In the genomic region with DNA sequence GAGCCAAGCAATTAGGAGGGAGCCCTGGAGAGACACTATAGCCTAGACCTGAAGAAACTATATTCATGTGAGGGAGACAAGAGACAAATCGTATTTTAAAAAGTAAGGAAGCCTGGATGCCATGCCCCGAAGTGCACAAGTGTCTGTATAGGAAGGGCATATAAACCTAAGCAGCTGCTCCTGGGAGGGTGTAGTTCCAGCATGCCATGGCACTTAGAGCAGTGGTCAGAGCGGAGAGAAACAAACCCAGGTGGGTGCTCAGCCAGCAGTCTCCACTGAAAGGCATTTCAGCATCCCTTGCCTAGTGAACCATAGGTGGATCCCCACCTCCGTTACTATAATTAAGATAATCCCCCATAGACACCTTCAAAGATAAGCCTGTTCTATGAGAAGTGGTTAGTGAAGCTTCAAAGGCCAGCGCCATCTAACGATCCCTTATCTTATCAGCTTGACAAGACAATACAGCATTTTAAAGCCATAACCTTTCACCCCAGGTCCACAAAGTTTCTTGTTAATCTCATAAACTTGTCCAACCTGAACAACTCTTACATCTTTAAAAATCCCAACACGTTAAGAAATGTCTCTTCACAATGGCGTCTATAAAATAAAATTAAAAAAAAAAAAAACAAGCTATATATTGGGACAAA, we compare ENCODE assay signal across 19 mouse cellular contexts.
"Had no signal": no experiment of that assay in that cellular context is flagged by ENCODE, and none has a peak within 500 bp of the region (broad histone marks: within the 10 kb centered on the region; RNA-seq: fewer than 3 reads in every experiment).

No protein-coding gene starts in this region.

- DNase-seq: kidney, adult 18-20 months; kidney, adult 9 months; kidney, postnatal 14 days; kidney, postnatal 4 days; left cerebral cortex, postnatal 4 days; lung, adult 18-20 months; lung, postnatal 10 days; lung, postnatal 36 days; retina, postnatal 1 day; right cerebral cortex, postnatal 25 days; spleen, adult 18-20 months; thymus, postnatal 36 days had no signal

- ATAC-seq: midbrain, embryonic 15.5 days had no signal

- H3K9ac ChIP-seq: limb, embryonic 12.5 days; limb, embryonic 15.5 days; lung, embryonic 15.5 days; midbrain, embryonic 12.5 days; midbrain, embryonic 15.5 days; neural tube, embryonic 13.5 days; stomach, embryonic 15.5 days had no signal

- H3K27ac ChIP-seq: limb, embryonic 12.5 days; limb, embryonic 15.5 days; lung, embryonic 15.5 days; midbrain, embryonic 12.5 days; midbrain, embryonic 15.5 days; neural tube, embryonic 13.5 days; stomach, embryonic 15.5 days had no signal

- H3K36me3 ChIP-seq: limb, embryonic 12.5 days; limb, embryonic 15.5 days; lung, embryonic 15.5 days; midbrain, embryonic 12.5 days; midbrain, embryonic 15.5 days; neural tube, embryonic 13.5 days; stomach, embryonic 15.5 days had no signal

- H3K4me2 ChIP-seq: limb, embryonic 12.5 days; limb, embryonic 15.5 days; lung, embryonic 15.5 days; midbrain, embryonic 12.5 days; midbrain, embryonic 15.5 days; neural tube, embryonic 13.5 days; stomach, embryonic 15.5 days had no signal

- H3K4me1 ChIP-seq: limb, embryonic 15.5 days; midbrain, embryonic 12.5 days; midbrain, embryonic 15.5 days; stomach, embryonic 15.5 days had no signal

- H3K4me3 ChIP-seq: limb, embryonic 12.5 days; limb, embryonic 15.5 days; lung, embryonic 15.5 days; midbrain, embryonic 12.5 days; midbrain, embryonic 15.5 days; neural tube, embryonic 13.5 days; stomach, embryonic 15.5 days had no signal

- H3K9me3 ChIP-seq: limb, embryonic 12.5 days; limb, embryonic 15.5 days; lung, embryonic 15.5 days; midbrain, embryonic 12.5 days; midbrain, embryonic 15.5 days; neural tube, embryonic 13.5 days; stomach, embryonic 15.5 days had no signal

- H3K27me3 ChIP-seq: limb, embryonic 12.5 days; limb, embryonic 15.5 days; lung, embryonic 15.5 days; midbrain, embryonic 12.5 days; midbrain, embryonic 15.5 days; neural tube, embryonic 13.5 days; stomach, embryonic 15.5 days had no signal
